Mouse (Mus musculus) midbrain, embryonic 16.5 days (tissue): Measurements from ENCODE around the gene Nup107. TPM values are rescaled to one million over a fixed set of nuclear protein-coding genes. Genes with fewer than 3 reads are reported as not detected.

Experiments used
- ATAC-seq: fragments of 200-750 bp; cut with Nextera tagmentation; 2 replicates; pipeline ENCODE4 v1.8.0; 2017; ENCODE audit warnings: moderate TSS enrichment
- H3K27ac ChIP-seq: fragments of 300-500 bp; sonication (generic); 2 replicates; pipeline ENCODE4 v1.5.1; 2014; ENCODE audit warnings: mild to moderate bottlenecking, low read length, mixed read lengths
- H3K27me3 ChIP-seq: fragments of 300-500 bp; sonication (generic); 2 replicates; pipeline ENCODE4 v1.6.1; 2014; ENCODE audit warnings: low read depth, low read length, mixed read lengths; ENCODE audit not compliant: control insufficient read depth, insufficient read depth
- H3K36me3 ChIP-seq: fragments of 300-500 bp; sonication (generic); 2 replicates; pipeline ENCODE4 v1.6.1; 2014; ENCODE audit warnings: mild to moderate bottlenecking, low read length, moderate library complexity, mixed read lengths; ENCODE audit not compliant: control insufficient read depth, insufficient read depth
- H3K4me1 ChIP-seq: fragments of 300-500 bp; sonication (generic); 2 replicates; pipeline ENCODE4 v1.6.1; 2014; ENCODE audit warnings: mild to moderate bottlenecking, low read length, mixed read lengths; ENCODE audit not compliant: control insufficient read depth, insufficient read depth
- H3K4me2 ChIP-seq: fragments of 300-500 bp; sonication (generic); 2 replicates; pipeline ENCODE4 v1.6.1; 2014; ENCODE audit warnings: mild to moderate bottlenecking, low read length, mixed read lengths
- H3K4me3 ChIP-seq: fragments of 300-500 bp; sonication (generic); 2 replicates; pipeline ENCODE4 v1.5.1; 2014; ENCODE audit warnings: low read depth, mild to moderate bottlenecking, low read length, moderate library complexity, mixed read lengths
- H3K9ac ChIP-seq: fragments of 300-500 bp; sonication (generic); 2 replicates; pipeline ENCODE4 v1.6.1; 2014; ENCODE audit warnings: low read depth, low read length, mixed read lengths
- H3K9me3 ChIP-seq: fragments of 300-500 bp; sonication (generic); replicated peaks from 2 replicates; pipeline ENCODE4 v1.6.1; 2014; ENCODE audit warnings: mild to moderate bottlenecking, low read length, mixed read lengths; ENCODE audit not compliant: control insufficient read depth, poor library complexity, severe bottlenecking
- WGBS: fragments of 180-500 bp; shearing (Covaris S2); extraction: QIAGEN DNeasy Blood & Tissue Kit; methylation state at CpG from one replicate; pipeline ENCODE4 v1.1.7; 2014; 5-methylcytosine and 5-hydroxymethylcytosine counted together
- polyA plus RNA-seq: library from polyadenylated mRNA; unstranded; fragments of >200 nt; fragmentation: Nextera tagmentation; extraction: Ambion mirVana; gene quantifications from 2 replicates; pipeline ENCODE4 v1.2.1, GENCODE M21; 2015

The Nup107 gene
- polyA plus RNA-seq, 1 experiment from 2014 or later: 29.4 TPM

DNA sequence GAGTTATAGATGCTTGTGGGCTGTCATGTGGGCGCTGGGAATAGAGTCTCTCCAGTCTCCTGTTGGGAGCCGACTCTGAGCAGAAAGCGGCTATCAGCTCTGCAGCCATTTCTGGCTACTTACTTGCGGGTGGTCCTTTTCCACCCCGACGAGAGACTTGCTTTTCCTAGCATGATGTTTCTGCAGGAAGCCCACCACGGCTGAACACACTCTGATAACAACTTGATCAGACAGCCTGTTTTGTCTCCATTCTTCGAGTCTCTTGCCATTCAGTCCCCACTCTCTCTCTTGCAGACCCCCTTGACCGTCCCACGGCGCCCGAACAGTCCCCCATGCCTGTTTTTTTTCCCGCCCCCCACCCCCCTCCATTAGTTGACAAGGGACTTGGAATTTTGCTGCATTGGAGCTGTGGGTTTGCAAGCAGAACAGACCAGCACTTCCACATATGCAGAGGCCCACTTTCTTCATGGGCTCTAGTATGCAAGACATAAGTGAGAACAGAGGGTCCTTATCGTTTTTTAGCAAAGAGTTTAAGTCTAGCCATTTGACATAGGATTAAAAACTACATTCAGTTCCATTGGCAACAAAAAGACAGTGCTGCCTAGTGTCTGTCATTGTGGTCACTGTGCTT lies 59.4 kb downstream of the Nup107 start:
- no peak overlapping the region for H3K9ac ChIP-seq
- H3K4me2 ChIP-seq: no peak overlapping the region
- peaks cover 3% of the 10 kb centered on the region for H3K36me3 ChIP-seq
- no peaks in the 10 kb centered on the region for H3K27me3 ChIP-seq
- no peak for ATAC-seq
- 89% methylated on average over 14 of the region's 14 CpGs for WGBS
- H3K9me3 ChIP-seq: no peaks in the 10 kb centered on the region
- H3K4me3 ChIP-seq: no peak overlapping the region
- H3K27ac ChIP-seq: no peak overlapping the region
- no peaks in the 10 kb centered on the region for H3K4me1 ChIP-seq

DNA sequence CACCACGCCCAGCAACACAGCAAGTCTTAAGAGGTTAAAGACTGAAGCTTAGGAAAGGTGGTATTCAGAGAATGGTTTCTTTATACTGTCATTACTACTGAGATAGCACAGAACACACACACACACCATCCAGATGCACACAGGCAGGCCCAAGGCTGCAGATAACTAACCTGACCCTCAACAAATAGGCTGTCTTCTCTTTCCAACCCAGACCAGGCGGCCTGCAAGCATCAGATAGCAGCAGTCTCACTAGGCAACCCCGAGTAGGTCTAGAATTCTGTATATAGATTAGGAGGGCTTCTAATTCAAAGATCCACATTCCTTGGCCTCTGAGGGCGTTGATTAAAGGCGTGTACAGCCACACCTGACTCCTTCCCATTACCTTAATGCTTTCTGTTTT lies 60.3 kb downstream of the Nup107 start:
- Histone ChIP-seq H3K4me1 (no peaks in the 10 kb centered on the region), H3K4me3 (no peak overlapping the region)
- WGBS: 90% methylated on average over 5 of the region's 5 CpGs

DNA sequence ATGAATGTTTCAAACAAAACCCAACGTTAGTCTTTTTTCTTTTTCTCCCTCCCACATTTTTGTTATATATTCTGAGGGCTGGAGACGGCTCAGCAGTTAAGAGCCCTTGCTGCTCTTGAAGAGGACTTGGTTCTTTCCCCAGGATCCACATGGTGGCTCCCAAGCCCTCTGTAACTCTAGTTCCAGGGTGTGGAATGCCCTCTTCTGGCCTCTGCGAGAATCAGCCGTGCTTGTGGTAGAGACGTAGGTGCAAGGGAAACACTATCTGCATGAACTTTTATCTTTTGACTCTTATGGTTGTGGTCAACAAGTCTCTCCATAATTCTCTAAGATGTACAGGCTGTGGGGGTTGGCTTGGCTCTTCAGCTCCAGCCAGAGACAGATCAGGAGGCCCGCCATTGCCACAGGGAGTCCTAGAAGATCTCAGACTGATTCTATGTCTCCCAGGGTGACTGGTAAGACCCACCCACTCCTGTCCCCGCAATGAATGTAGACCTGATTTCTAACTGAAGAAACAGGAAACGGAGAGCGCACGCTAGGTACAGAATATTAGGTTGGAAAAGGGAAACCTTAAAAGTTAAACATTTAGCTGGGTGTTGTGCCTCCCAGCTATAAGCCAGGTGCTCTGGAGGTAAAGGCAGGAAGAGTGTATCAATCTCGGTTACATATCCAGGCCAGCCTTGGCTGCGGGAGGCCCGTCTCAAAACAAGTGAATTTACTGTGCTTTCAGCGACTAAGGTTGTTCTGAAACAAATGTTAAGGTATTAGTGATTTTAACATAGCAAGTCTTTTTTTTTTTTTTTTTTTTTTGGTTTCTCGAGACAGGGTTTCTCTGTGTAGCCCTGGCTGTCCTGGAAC lies 61.0 kb downstream of the Nup107 start:
- Histone ChIP-seq H3K27ac (no peak overlapping the region), H3K27me3 (no peaks in the 10 kb centered on the region), H3K9ac (no peak overlapping the region), H3K9me3 (no peaks in the 10 kb centered on the region), H3K4me1 (no peaks in the 10 kb centered on the region), H3K36me3 (no peaks in the 10 kb centered on the region; the same call in 1 of the 2 replicates), H3K4me3 (no peak overlapping the region), H3K4me2 (no peak overlapping the region)
- ATAC-seq: no peak
- WGBS: 59% methylated on average over 14 of the region's 15 CpGs

More for the DNA sequence above, 60.3 kb downstream of the Nup107 start:
- no peaks in the 10 kb centered on the region for H3K27me3 ChIP-seq
- no peak for ATAC-seq
- no peak overlapping the region for H3K4me2 ChIP-seq
- no peak overlapping the region for H3K9ac ChIP-seq
- peaks cover 2% of the 10 kb centered on the region; the same call in 1 of the 2 replicates for H3K36me3 ChIP-seq
- no peak overlapping the region for H3K27ac ChIP-seq
- no peaks in the 10 kb centered on the region for H3K9me3 ChIP-seq

DNA sequence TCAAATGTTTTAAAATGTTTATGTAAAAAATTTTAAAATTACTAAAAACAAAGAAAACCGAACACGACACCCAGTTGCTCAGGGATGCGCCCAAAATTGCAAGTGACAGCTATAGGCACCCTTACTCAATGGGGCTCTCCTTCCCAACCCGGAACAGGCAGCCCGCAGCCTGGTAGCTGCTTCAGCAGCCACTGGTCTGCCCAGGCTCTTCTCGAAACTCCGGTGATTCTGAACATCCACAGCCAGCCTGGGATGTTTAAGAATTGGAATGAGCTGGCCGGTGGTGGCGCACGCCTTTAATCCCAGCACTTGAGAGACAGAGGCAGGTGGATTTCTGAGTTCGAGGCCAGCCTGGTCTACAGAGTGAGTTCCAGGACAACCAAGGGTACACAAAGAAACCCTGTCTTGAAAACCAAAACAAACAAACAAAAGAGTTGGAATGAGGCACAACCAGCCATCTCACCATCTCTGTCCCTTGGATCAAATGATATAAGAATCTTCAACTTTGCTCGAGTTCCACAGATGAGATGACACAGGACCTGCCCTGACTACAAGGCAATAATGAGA lies 61.8 kb downstream of the Nup107 start:
- 96% methylated on average over 12 of the region's 12 CpGs for WGBS
- ATAC-seq: no peak

DNA sequence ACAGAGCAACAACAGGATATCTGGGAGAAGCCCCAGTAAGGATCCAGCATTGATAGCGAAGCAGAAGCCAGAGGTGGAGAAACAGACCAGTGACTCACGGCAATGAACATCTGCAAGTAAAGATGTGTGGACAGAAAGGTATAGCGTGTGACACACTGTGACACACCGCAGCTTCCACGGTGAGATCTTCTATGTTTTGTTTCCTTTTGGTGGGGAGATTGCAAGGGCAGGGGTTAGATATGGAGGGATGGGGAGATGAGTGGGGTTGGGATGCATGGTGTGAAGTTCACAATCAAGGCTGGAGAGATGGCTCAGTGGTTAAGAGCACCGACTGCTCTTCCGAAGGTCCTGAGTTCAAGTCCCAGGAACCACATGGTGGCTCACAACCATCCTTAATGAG lies 62.4 kb downstream of the Nup107 start:
- over 99% methylated on average over 7 of the region's 7 CpGs for whole genome bisulfite sequencing
- no peak for ATAC-seq

More for the DNA sequence above, 61.8 kb downstream of the Nup107 start:
- no peaks in the 10 kb centered on the region for H3K4me1 ChIP-seq
- H3K27me3 ChIP-seq: no peaks in the 10 kb centered on the region
- no peak overlapping the region for H3K9ac ChIP-seq
- H3K4me3 ChIP-seq: no peak overlapping the region
- no peak overlapping the region for H3K27ac ChIP-seq
- H3K4me2 ChIP-seq: no peak overlapping the region
- no peaks in the 10 kb centered on the region for H3K9me3 ChIP-seq
- no peaks in the 10 kb centered on the region for H3K36me3 ChIP-seq

GRCm38 (mm10) chr10:117729139-117729814 lies 63.2 kb downstream of the Nup107 start:
- no peak overlapping the region for H3K27ac ChIP-seq
- 83% methylated on average over 11 of the region's 11 CpGs for WGBS
- no peaks in the 10 kb centered on the region for H3K9me3 ChIP-seq
- no peak overlapping the region for H3K9ac ChIP-seq
- ATAC-seq: no peak
- no peak overlapping the region for H3K4me2 ChIP-seq
- H3K27me3 ChIP-seq: no peaks in the 10 kb centered on the region
- H3K4me3 ChIP-seq: no peak overlapping the region
- H3K36me3 ChIP-seq: no peaks in the 10 kb centered on the region
- no peaks in the 10 kb centered on the region for H3K4me1 ChIP-seq

More for the DNA sequence above, 62.4 kb downstream of the Nup107 start:
- Histone ChIP-seq H3K9ac (no peak overlapping the region), H3K27ac (no peak overlapping the region), H3K36me3 (no peaks in the 10 kb centered on the region), H3K27me3 (no peaks in the 10 kb centered on the region), H3K9me3 (no peaks in the 10 kb centered on the region), H3K4me2 (no peak overlapping the region), H3K4me1 (no peaks in the 10 kb centered on the region), H3K4me3 (no peak overlapping the region)

DNA sequence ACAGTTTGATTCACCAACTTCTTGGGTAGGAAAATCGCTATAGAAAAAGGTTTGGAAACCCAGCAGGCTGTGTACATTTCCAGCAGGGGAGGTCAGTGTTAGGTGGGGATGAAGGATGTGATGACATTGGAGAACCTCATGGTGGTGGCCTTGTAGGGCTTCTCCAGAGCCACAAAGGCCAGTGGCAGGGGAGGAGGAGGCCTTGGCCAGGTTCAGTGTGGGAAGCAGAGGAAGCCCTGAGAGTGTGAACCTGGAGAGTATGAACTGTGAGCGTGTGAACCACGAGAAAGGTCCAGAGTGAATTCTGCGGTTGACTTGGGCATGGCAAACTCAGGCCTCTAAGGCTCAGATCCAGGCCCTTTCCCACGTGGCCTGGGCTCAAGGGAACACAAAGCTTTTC lies 63.9 kb downstream of the Nup107 start:
- Histone ChIP-seq H3K4me1 (no peaks in the 10 kb centered on the region), H3K27me3 (no peaks in the 10 kb centered on the region), H3K9ac (no peak overlapping the region), H3K9me3 (no peaks in the 10 kb centered on the region), H3K4me2 (no peak overlapping the region), H3K4me3 (no peak overlapping the region), H3K36me3 (no peaks in the 10 kb centered on the region), H3K27ac (no peak overlapping the region)
- 91% methylated on average over 5 of the region's 5 CpGs for WGBS
- ATAC-seq: no peak

DNA sequence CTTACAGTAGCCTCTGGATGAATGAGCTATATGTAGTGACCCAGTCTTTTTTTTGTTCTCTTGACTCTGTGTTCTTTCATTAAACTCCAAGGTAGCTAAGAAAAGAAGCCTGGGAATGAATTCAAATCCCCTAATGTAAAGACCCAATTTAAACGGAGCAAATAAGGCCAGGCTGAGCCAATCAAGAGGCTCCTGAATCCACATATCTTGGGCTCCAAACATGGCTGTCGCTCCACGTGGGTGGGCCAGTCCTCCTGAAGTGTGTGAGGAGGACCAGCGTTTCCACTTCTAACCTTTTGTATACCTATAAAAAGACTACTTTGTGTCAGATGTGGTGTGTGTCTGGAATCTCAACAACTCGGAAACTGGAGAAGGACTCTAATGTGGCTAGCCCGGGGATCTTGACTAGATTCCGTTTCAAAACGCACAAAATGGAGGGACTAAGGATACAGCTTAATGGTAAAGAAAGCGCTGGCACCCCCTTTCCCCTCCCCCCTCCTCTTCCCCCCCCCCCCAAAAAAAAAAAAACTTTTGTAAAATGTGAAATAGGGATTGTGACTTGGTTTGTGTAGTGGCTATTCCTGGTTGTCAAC lies 64.9 kb downstream of the Nup107 start:
- no peaks in the 10 kb centered on the region for H3K4me1 ChIP-seq
- no peak overlapping the region for H3K27ac ChIP-seq
- ATAC-seq: no peak
- no peak overlapping the region for H3K4me3 ChIP-seq
- H3K27me3 ChIP-seq: no peaks in the 10 kb centered on the region
- H3K9me3 ChIP-seq: no peaks in the 10 kb centered on the region
- H3K9ac ChIP-seq: no peak overlapping the region
- H3K36me3 ChIP-seq: no peaks in the 10 kb centered on the region
- no peak overlapping the region for H3K4me2 ChIP-seq
- WGBS: 84% methylated on average over 9 of the region's 9 CpGs
